Mouse (Mus musculus) stomach, embryonic 14.5 days (tissue): ENCODE results near the gene Heyl. TPM values are rescaled to one million over a fixed set of nuclear protein-coding genes. Genes with fewer than 3 reads are reported as not detected.
"Not testable (repeated sequence)": the region's sequence is repeated elsewhere in the genome, so short reads cannot be mapped to it uniquely, and the experiment has no call there.

Source experiments
- ATAC-seq: fragments of 200-750 bp; cut with Nextera tagmentation; 2 replicates; pipeline ENCODE4 v1.8.0; 2017; ENCODE audit warnings: low read depth, moderate TSS enrichment; ENCODE audit not compliant: insufficient number of reproducible peaks, insufficient read depth, low FRiP score
- H3K27ac ChIP-seq: fragments of 300-500 bp; sonication (generic); 2 replicates; pipeline ENCODE4 v1.5.1; 2014; ENCODE audit warnings: mild to moderate bottlenecking, low read length, moderate library complexity, mixed read lengths
- H3K27me3 ChIP-seq: fragments of 300-500 bp; sonication (generic); 2 replicates; pipeline ENCODE4 v1.6.1; 2014; ENCODE audit warnings: low read length, control low read depth, mixed read lengths; ENCODE audit not compliant: control insufficient read depth, insufficient read depth
- H3K36me3 ChIP-seq: fragments of 300-500 bp; sonication (generic); 2 replicates; pipeline ENCODE4 v1.6.1; 2014; ENCODE audit warnings: mild to moderate bottlenecking, control low read depth, low read length, moderate library complexity, mixed read lengths; ENCODE audit not compliant: control insufficient read depth, insufficient read depth
- H3K4me1 ChIP-seq: fragments of 300-500 bp; sonication (generic); 2 replicates; pipeline ENCODE4 v1.6.1; 2014; ENCODE audit warnings: low read length, control low read depth, mixed read lengths; ENCODE audit not compliant: control insufficient read depth, insufficient read depth
- H3K4me2 ChIP-seq: fragments of 300-500 bp; sonication (generic); replicated peaks from 2 replicates; pipeline ENCODE4 v1.6.1; 2014; ENCODE audit warnings: low read depth, low read length, control low read depth
- H3K4me3 ChIP-seq: fragments of 300-500 bp; sonication (generic); 2 replicates; pipeline ENCODE4 v1.5.1; 2014; ENCODE audit warnings: low read depth, low read length, control low read depth
- H3K9ac ChIP-seq: fragments of 300-500 bp; sonication (generic); replicated peaks from 2 replicates; pipeline ENCODE4 v1.6.1; 2014; ENCODE audit warnings: low read depth, mild to moderate bottlenecking, control low read depth, low read length, moderate library complexity, mixed read lengths
- H3K9me3 ChIP-seq: fragments of 300-500 bp; sonication (generic); 2 replicates; pipeline ENCODE4 v1.6.1; 2016; ENCODE audit warnings: low read depth, low read length, control low read depth; ENCODE audit not compliant: control insufficient read depth
- WGBS: fragments of 180-500 bp; shearing (Covaris S2); extraction: QIAGEN DNeasy Blood & Tissue Kit; methylation state at CpG from one replicate; pipeline ENCODE4 v1.1.7; 2014; 5-methylcytosine and 5-hydroxymethylcytosine counted together
- polyA plus RNA-seq: library from polyadenylated mRNA; unstranded; fragments of >200 nt; fragmentation: Nextera tagmentation; extraction: Ambion mirVana; gene quantifications from 2 replicates; pipeline ENCODE4 v1.2.1, GENCODE M21; 2014

Gene Heyl
- polyA plus RNA-seq, 1 experiment from 2014 or later = 20.6 TPM

- Histone ChIP-seq H3K36me3 (peaks cover 29% of the 10 kb centered on the region), H3K4me3 (peak overlapping the region; percentile 49), H3K4me1 (peaks cover 21% of the 10 kb centered on the region; the same call in 1 of the 2 replicates), H3K9me3 (no peaks in the 10 kb centered on the region), H3K4me2 (peak overlapping the region; percentile 95), H3K9ac (peak overlapping the region; percentile 34; the same call in 1 of the 2 replicates), H3K27me3 (no peaks in the 10 kb centered on the region), H3K27ac (no peak overlapping the region)
- 70% methylated on average over 6 of the region's 6 CpGs for WGBS
- no peak for ATAC-seq
Observed at GRCm38 (mm10) chr4:123284731-123285624, 51.6 kb downstream of the Heyl start.

- no peak for ATAC-seq
- WGBS = 93% methylated on average over 2 of the region's 2 CpGs
- peaks cover 44% of the 10 kb centered on the region for H3K36me3 ChIP-seq
Observed at GRCm38 (mm10) chr4:123286790-123287189, 53.4 kb downstream of the Heyl start.

DNA sequence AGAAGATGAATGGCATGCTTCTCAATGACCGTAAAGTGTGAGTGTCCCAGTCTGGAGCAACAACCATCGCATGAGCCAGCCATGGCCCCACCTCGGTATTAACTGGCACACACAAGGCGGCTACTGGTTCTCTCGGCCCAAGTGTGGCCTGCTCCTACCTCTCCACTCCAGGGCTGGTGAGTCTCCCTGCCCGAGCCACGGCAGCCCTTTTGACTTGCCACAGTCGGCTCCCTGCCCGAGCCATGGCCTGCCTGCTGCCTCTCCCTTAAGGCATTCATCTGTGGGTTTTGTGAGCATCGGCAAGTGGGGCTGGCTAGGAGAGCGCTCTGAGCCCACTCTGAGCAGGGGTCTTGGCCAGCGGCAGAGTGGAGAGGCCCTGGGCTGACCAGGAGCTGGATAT is 55.7 kb downstream of the Heyl start:
- no peak overlapping the region for H3K9ac ChIP-seq
- WGBS = 85% methylated on average over 12 of the region's 12 CpGs
- no peaks in the 10 kb centered on the region for H3K27me3 ChIP-seq
- H3K4me3 ChIP-seq = no peak overlapping the region
- no peak overlapping the region for H3K27ac ChIP-seq
- no peak overlapping the region for H3K4me2 ChIP-seq
- peaks cover 20% of the 10 kb centered on the region; the same call in 1 of the 2 replicates for H3K4me1 ChIP-seq
- ATAC-seq = no peak
- H3K36me3 ChIP-seq = peaks cover 65% of the 10 kb centered on the region
- H3K9me3 ChIP-seq = no peaks in the 10 kb centered on the region

More at GRCm38 (mm10) chr4:123286790-123287189, 53.4 kb downstream of the Heyl start:
- Histone ChIP-seq H3K4me1 (peaks cover 21% of the 10 kb centered on the region; the same call in 1 of the 2 replicates), H3K4me3 (no peak overlapping the region), H3K4me2 (no peak overlapping the region), H3K9ac (no peak overlapping the region), H3K9me3 (no peaks in the 10 kb centered on the region), H3K27me3 (no peaks in the 10 kb centered on the region), H3K27ac (no peak overlapping the region)

DNA sequence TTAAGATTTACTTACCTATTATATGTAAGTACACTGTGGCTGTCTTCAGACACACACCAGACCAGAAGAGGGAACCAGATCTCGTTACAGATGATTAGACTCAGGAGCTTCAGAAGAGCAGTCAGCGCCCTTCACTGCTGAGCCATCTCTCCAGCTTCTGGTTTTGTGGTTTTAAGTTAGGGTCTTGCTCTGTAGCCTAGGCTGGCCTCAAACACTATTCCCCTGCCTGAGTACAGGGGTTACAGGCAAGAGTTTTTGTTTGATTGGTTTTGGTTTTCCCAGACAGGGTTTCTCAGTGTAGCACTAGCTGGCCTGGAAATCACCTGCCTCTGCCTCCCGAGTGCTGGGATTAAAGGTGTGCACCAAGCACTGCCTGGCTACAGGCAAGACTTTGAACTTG is 59.0 kb downstream of the Heyl start:
- H3K4me2 ChIP-seq = no peak overlapping the region
- WGBS = 82% methylated on average over 3 of the region's 3 CpGs
- no peaks in the 10 kb centered on the region for H3K27me3 ChIP-seq

DNA sequence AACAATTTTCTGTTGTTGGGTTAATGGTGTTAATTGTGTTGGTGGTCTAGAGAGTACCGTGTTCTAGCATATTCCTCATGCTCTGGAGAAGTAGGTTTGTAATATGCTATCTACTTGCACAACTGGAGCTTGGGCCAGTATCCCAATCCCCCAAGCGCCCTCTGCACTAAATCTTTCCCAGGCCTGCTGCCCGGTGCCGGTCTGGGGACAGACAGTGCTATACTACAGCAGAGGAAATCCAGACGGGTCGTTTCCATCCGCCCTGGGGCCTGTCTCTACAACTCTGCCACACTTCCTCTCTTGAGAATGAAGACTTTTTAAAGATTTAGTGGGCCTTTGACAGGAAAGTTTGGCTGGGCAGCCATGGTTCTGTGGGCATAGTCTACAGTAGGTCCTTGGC is 59.6 kb downstream of the Heyl start:
- no peaks in the 10 kb centered on the region for H3K9me3 ChIP-seq
- H3K4me1 ChIP-seq = no peaks in the 10 kb centered on the region
- no peak overlapping the region for H3K4me2 ChIP-seq
- no peak overlapping the region for H3K9ac ChIP-seq
- H3K27ac ChIP-seq = no peak overlapping the region
- H3K27me3 ChIP-seq = no peaks in the 10 kb centered on the region
- 86% methylated on average over 7 of the region's 7 CpGs for WGBS
- no peak overlapping the region for H3K4me3 ChIP-seq
- no peak for ATAC-seq
- H3K36me3 ChIP-seq = peaks cover 85% of the 10 kb centered on the region

More for the DNA sequence above, 59.0 kb downstream of the Heyl start:
- no peak overlapping the region for H3K9ac ChIP-seq
- H3K27ac ChIP-seq = no peak overlapping the region
- no peak overlapping the region for H3K4me3 ChIP-seq
- no peak for ATAC-seq
- no peaks in the 10 kb centered on the region for H3K4me1 ChIP-seq
- H3K36me3 ChIP-seq = peaks cover 83% of the 10 kb centered on the region
- no peaks in the 10 kb centered on the region for H3K9me3 ChIP-seq

DNA sequence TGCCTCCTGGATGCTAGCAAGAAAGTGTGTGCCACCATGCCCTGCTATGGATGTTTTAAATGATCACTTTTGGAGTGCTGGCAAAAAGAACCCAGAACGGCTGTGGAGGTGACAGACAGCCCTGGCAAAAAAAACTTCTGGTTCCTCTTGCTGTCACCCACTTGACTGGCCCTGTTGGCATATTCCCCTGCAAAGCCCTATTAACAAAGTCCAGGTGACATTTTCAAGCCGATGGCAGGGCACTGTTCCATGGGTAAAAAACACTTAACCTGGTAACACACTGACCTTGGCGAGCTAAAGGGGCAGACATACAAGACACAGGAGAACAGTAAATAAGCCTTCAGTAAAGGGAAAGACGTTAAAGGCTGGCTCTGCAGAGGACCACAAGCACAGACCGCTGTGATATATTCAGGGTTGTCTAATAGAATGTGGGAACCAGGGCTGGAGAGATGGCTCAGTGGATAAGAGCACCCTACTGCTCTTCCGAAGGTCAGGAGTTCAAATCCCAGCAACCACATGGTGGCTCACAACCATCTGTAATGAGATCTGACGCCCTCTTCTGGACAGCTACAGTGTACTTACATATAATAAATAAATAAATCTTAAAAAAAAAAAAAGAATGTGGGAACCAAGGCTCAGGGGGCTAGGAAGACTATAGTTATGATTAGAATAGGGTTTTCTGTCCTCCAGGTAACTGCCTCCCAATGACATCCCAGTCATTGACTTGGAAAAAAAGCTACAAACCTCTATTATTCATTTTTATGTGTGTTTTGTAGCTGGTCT is 60.5 kb downstream of the Heyl start:
- Histone ChIP-seq H3K27me3 (no peaks in the 10 kb centered on the region), H3K4me2 (no peak overlapping the region), H3K4me1 (no peaks in the 10 kb centered on the region), H3K9me3 (no peaks in the 10 kb centered on the region), H3K9ac (no peak overlapping the region), H3K4me3 (no peak overlapping the region), H3K36me3 (peaks cover 80% of the 10 kb centered on the region), H3K27ac (no peak overlapping the region)
- WGBS = 77% methylated on average over 7 of the region's 7 CpGs
- no peak for ATAC-seq

- H3K4me2 ChIP-seq, H3K9ac ChIP-seq, H3K27me3 ChIP-seq, H3K27ac ChIP-seq, H3K4me3 ChIP-seq, H3K9me3 ChIP-seq, H3K4me1 ChIP-seq: not testable (repeated sequence)
- WGBS = 86% methylated on average over 15 of the region's 15 CpGs
- peaks cover 79% of the 10 kb centered on the region for H3K36me3 ChIP-seq
- ATAC-seq = 0 out of 2 replicates have a peak, but pooled peaks have one; percentile 37
Observed at GRCm38 (mm10) chr4:123295026-123295425, 61.7 kb downstream of the Heyl start.

DNA sequence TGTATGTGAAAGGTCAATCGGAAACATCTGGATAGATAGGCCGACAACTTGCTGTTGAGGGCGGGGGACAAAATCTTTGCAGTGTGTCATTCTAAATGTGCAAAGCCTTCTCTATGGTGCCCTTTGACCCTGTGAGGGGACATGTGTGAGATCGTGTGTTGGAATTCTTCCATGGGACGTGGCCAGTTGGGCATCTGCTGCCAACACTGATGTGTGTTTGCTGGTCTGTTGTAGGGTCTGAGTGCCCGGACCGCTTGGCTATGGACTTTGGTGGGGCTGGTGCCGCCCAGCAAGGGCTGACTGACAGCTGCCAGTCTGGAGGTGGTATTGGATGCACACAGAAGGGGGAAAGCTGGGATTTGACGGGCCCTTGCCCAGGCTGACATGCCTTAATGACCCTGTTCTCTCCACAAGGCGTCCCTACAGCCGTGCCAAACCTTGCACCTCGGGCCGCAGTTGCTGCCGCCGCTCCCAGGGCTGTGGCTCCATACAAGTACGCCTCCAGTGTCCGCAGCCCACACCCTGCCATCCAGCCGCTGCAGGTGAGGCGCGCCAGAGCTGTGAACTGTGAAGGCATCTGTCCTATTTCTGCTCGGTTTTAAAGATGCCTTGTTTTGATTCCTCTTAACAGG is 62.3 kb downstream of the Heyl start:
- H3K27ac ChIP-seq = no peak overlapping the region
- H3K4me1 ChIP-seq = no peaks in the 10 kb centered on the region
- H3K9me3 ChIP-seq = no peaks in the 10 kb centered on the region
- no peak overlapping the region for H3K4me2 ChIP-seq
- no peaks in the 10 kb centered on the region for H3K27me3 ChIP-seq
- H3K4me3 ChIP-seq = no peak overlapping the region
- H3K36me3 ChIP-seq = peaks cover 79% of the 10 kb centered on the region
- WGBS = 91% methylated on average over 21 of the region's 21 CpGs
- no peak overlapping the region for H3K9ac ChIP-seq
- no peak for ATAC-seq
